Mouse (Mus musculus): ENCODE results near the gene Myo3b. TPM values are rescaled to one million over a fixed set of nuclear protein-coding genes. Genes with fewer than 3 reads are reported as not detected.

The Myo3b gene
- polyA plus RNA-seq, 1 experiment: 0.46 TPM

- no peak for DNase-seq (ENCODE audit: low read depth)
- TF ChIP-seq CTCF (IDR thresholded peaks at IDR 0.05; ENCODE audit: borderline replicate concordance, extremely low read depth, insufficient read depth, insufficient read length) (no peak), POLR2A (IDR thresholded peaks at IDR 0.05; ENCODE audit: borderline replicate concordance, extremely low read depth, insufficient read depth, insufficient read length, poor library complexity, severe bottlenecking) (no peak)
Measured at GRCm38 (mm10) chr2:70109010-70109409, 70.1 kb downstream of the Myo3b start.

- TF ChIP-seq CTCF (IDR thresholded peaks at IDR 0.05; ENCODE audit: borderline replicate concordance, extremely low read depth, insufficient read depth, insufficient read length) (no peak), POLR2A (IDR thresholded peaks at IDR 0.05; ENCODE audit: borderline replicate concordance, extremely low read depth, insufficient read depth, insufficient read length, poor library complexity, severe bottlenecking) (no peak)
Measured at GRCm38 (mm10) chr2:70113798-70114782, 75.2 kb downstream of the Myo3b start.

GRCm38 (mm10) chr2:70118376-70119264 lies 79.7 kb downstream of the Myo3b start:
- DNase-seq (ENCODE audit: low read depth): no peak
- TF ChIP-seq POLR2A (IDR thresholded peaks at IDR 0.05; ENCODE audit: borderline replicate concordance, extremely low read depth, insufficient read depth, insufficient read length, poor library complexity, severe bottlenecking) (no peak), CTCF (IDR thresholded peaks at IDR 0.05; ENCODE audit: borderline replicate concordance, extremely low read depth, insufficient read depth, insufficient read length) (no peak)

More at GRCm38 (mm10) chr2:70113798-70114782, 75.2 kb downstream of the Myo3b start:
- peak; percentile 96 for DNase-seq (ENCODE audit: low read depth)

- no peak for TF ChIP-seq POLR2A (IDR thresholded peaks at IDR 0.05; ENCODE audit: borderline replicate concordance, extremely low read depth, insufficient read depth, insufficient read length, poor library complexity, severe bottlenecking)
- no peak for TF ChIP-seq CTCF (IDR thresholded peaks at IDR 0.05; ENCODE audit: borderline replicate concordance, extremely low read depth, insufficient read depth, insufficient read length)
- no peak for DNase-seq (ENCODE audit: low read depth)
Measured at GRCm38 (mm10) chr2:70119265-70119663, 80.3 kb downstream of the Myo3b start.

GRCm38 (mm10) chr2:70126330-70126729 lies 87.4 kb downstream of the Myo3b start:
- TF ChIP-seq POLR2A (IDR thresholded peaks at IDR 0.05; ENCODE audit: borderline replicate concordance, extremely low read depth, insufficient read depth, insufficient read length, poor library complexity, severe bottlenecking) (no peak), CTCF (IDR thresholded peaks at IDR 0.05; ENCODE audit: borderline replicate concordance, extremely low read depth, insufficient read depth, insufficient read length) (no peak)

GRCm38 (mm10) chr2:70126783-70127182 lies 87.9 kb downstream of the Myo3b start:
- peak; percentile 97 for DNase-seq (ENCODE audit: low read depth)
- TF ChIP-seq CTCF (IDR thresholded peaks at IDR 0.05; ENCODE audit: borderline replicate concordance, extremely low read depth, insufficient read depth, insufficient read length): peak; percentile 93
- no peak for TF ChIP-seq POLR2A (IDR thresholded peaks at IDR 0.05; ENCODE audit: borderline replicate concordance, extremely low read depth, insufficient read depth, insufficient read length, poor library complexity, severe bottlenecking)

More at GRCm38 (mm10) chr2:70126330-70126729, 87.4 kb downstream of the Myo3b start:
- DNase-seq (ENCODE audit: low read depth): no peak

- DNase-seq (ENCODE audit: low read depth): peak; percentile 93
- no peak for TF ChIP-seq CTCF (IDR thresholded peaks at IDR 0.05; ENCODE audit: borderline replicate concordance, extremely low read depth, insufficient read depth, insufficient read length)
- no peak for TF ChIP-seq POLR2A (IDR thresholded peaks at IDR 0.05; ENCODE audit: borderline replicate concordance, extremely low read depth, insufficient read depth, insufficient read length, poor library complexity, severe bottlenecking)
Measured at GRCm38 (mm10) chr2:70127351-70128148, 88.6 kb downstream of the Myo3b start.

- TF ChIP-seq POLR2A (IDR thresholded peaks at IDR 0.05; ENCODE audit: borderline replicate concordance, extremely low read depth, insufficient read depth, insufficient read length, poor library complexity, severe bottlenecking) (no peak), CTCF (IDR thresholded peaks at IDR 0.05; ENCODE audit: borderline replicate concordance, extremely low read depth, insufficient read depth, insufficient read length) (no peak)
- peak; percentile 29 for DNase-seq (ENCODE audit: low read depth)
Measured at GRCm38 (mm10) chr2:70128590-70128989, 89.7 kb downstream of the Myo3b start.

GRCm38 (mm10) chr2:70129566-70129965 lies 90.6 kb downstream of the Myo3b start:
- TF ChIP-seq CTCF (IDR thresholded peaks at IDR 0.05; ENCODE audit: borderline replicate concordance, extremely low read depth, insufficient read depth, insufficient read length) (no peak), POLR2A (IDR thresholded peaks at IDR 0.05; ENCODE audit: borderline replicate concordance, extremely low read depth, insufficient read depth, insufficient read length, poor library complexity, severe bottlenecking) (no peak)
- peak; percentile 60 for DNase-seq (ENCODE audit: low read depth)

GRCm38 (mm10) chr2:70133281-70133680 lies 94.4 kb downstream of the Myo3b start:
- no peak for TF ChIP-seq POLR2A (IDR thresholded peaks at IDR 0.05; ENCODE audit: borderline replicate concordance, extremely low read depth, insufficient read depth, insufficient read length, poor library complexity, severe bottlenecking)
- no peak for TF ChIP-seq CTCF (IDR thresholded peaks at IDR 0.05; ENCODE audit: borderline replicate concordance, extremely low read depth, insufficient read depth, insufficient read length)
- DNase-seq (ENCODE audit: low read depth): peak; percentile 31
